Mouse (Mus musculus) kidney, adult 9 months (tissue): ENCODE results near the gene Rasal1.

Experiments used
- DNase-seq: peaks from one replicate; pipeline ENCODE4 v3.0.0; 2022

Gene Rasal1

DNA sequence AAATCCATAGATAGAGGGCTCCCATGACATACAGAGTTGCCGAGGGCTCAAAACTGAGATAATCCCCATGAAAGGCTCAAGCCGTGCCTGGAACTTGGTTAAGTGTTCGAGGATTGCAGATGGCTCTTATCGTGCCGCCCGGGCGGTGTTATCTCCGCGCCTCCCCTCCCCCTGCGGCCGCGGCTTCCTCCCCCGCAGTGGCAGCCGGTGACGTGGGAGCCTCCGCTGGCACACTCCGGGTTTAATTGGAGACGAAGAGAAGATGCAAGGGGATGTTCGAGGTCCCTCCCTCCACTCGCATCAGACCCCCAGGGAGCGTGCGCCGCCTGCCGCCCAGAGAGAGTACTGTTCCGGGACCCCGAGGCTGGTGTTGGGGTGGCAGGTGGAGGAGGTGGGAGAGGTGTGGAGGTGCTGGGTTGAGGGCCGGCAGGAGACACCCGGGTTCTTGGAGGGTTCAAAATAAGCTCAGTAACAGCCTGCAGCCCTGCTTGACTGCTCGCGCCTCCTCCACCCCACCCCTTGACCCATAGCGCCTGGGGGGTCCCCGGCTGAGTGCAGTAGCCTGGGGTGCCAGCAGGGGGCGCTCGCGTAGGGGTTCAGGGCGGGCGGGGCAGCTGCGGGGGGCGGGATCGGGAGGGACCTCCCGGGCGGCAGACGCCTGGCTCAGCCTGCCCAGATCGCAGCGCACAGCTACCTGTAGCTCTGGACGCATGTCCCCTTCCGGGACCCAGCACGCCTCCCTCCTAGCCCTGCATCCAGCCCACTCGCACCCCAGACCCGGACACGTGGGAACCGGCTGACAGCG lies at the start of gene Rasal1:
Gene Rasal1, plus strand, starts transcription at position 244 of the 805 bp plus-strand sequence.
- DNase-seq = peak; percentile 21

DNA sequence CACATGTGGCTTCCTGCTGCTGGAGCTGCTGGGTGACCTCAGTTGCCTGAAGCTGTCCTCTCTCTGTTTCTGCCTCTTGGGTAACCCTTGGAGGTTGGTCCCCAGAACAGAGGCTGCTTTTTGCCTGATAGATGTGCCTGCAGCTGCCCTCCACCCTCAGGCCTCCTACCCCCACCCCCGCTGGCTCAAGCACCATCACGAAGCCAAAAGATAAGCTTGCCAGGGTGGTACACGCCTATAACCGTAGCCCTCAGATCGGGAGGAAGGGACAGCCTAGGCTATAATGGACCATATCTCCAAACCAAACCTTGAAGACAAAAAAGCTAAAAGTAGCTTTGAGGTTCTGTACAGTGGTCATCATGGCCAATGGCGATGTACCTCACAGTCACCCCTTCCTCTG lies 49.0 kb upstream of the Rasal1 start:
- DNase-seq = no peak

DNA sequence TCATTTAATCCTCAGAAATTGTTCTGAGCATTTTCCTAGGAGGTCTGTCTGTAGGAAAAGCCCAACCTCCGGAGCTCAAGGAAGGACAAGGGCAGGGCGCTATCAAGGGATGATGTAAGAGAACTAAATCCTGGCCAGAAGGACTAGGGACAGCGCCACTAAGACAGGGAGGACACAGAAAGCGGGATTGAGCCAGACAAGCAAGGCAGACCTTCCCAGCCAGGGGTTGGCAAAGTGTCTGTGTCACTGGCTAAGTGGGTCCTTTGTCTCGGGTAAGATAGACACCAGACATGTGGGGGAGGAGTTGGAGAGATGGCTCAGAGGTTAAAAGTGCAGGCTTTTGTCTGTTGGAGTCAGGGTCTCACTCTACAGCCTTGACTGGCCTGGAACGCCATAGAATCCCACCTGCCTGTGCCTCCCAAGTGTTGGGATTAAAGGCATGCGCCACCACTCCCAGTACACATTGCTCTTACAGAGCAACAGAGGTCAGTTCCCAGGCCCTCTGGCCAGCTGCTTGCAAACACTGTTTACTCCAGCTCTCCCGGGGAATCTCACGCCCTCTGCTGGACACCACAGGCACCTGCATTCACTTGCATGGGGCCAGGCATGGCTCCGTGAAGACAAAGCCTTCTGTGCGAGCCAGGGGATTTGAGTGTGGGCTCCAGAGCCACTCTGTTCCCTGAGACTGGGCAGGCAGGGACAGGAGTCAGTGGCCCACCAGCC lies 47.5 kb upstream of the Rasal1 start:
- no peak for DNase-seq

DNA sequence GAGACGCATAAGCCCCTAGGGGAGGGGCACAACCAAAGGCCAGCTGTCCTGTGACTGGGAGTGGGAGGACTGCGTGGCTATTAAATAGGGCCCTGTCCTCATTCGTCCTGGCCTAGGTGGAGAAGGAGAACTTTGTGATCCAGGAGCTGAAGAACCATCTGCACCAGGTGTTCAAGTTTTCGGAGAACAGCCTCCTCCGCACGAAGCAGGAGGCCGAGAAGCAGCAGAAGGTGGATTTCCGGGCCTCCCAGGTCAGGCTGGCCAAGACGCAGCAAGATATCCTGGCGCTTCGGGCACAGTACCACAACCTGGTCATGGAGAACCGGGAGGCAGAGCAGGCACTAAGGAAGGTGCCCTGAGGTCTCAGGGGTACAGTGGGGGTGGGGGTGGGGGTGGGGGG lies 46.4 kb upstream of the Rasal1 start:
- no peak for DNase-seq

- no peak for DNase-seq
Measured at GRCm38 (mm10) chr5:120603515-120603914, 45.1 kb upstream of the Rasal1 start.

GRCm38 (mm10) chr5:120604839-120605238 lies 43.8 kb upstream of the Rasal1 start:
- DNase-seq = peak; percentile 88

GRCm38 (mm10) chr5:120605241-120605661 lies 43.4 kb upstream of the Rasal1 start:
- no peak for DNase-seq

- peak; percentile 87 for DNase-seq
Measured at GRCm38 (mm10) chr5:120605688-120606087, 42.9 kb upstream of the Rasal1 start.

GRCm38 (mm10) chr5:120606590-120607200 lies 41.9 kb upstream of the Rasal1 start:
- no peak for DNase-seq

DNA sequence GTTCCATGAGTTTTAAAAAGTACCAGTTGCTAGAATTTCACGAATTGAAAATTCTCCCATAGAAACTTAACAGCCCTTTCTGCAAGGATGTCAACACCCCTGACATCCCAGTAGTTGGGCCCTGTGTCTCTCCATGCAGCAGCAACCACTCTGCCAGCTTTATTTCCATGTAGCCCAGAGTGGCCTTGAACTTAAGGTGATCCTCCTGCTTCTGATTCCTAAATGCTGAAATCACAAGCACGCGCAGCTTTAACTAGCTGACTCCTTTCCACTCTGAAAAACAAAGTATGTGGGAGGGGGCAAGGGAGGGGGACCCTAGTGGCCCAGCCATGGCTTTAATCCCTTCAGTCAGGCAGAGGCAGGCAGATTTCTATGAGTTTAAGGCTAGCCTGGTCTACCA lies 41.3 kb upstream of the Rasal1 start:
- no peak for DNase-seq

DNA sequence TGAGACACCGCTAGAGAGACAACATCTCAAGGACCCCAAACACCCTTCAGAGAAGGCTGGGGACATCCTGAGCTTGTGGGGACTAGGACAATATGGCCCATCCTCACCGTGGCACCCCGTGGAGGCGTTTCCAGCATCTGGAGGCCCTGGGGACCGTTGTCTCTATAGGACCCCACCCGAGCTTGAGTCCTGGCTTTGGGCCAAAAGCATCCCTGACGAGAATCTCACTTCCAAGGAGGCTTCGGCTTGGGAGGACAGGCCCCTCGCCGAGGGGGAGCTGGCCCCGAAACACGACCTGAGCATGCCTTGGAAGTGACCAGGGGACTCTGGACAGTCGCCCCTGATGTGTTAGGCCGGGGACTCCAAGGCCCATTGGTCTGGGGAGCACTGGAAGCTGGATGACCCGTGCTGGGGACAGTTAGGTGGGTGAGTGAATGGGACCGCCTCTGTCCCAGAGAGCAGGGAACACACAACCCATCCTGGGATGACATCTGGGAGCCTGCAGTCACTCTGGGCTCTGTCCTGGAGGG lies 39.3 kb upstream of the Rasal1 start:
- no peak for DNase-seq

- peak; percentile 52 for DNase-seq
Measured at GRCm38 (mm10) chr5:120610906-120611305, 37.7 kb upstream of the Rasal1 start.

DNA sequence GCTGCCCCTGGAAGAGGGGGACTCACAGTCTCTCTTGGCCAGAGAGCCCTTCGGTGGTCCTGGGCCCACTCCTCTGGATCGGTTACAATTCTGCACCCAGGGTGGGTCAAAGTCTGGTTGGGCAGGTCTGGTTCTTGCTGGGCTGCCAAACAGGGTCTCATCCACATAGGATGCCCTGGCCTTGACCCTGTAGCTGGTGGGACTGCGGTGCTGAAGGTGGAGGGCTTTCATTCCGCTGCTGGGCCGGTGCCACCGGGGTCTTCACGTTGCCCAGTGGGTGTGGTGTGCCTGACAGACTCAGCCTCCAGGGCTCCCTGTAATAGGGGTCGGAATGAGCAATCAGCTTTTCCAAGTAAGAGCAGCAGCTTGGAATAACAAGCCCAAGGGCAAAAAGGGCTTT lies 37.2 kb upstream of the Rasal1 start:
- DNase-seq = peak; percentile 34

DNA sequence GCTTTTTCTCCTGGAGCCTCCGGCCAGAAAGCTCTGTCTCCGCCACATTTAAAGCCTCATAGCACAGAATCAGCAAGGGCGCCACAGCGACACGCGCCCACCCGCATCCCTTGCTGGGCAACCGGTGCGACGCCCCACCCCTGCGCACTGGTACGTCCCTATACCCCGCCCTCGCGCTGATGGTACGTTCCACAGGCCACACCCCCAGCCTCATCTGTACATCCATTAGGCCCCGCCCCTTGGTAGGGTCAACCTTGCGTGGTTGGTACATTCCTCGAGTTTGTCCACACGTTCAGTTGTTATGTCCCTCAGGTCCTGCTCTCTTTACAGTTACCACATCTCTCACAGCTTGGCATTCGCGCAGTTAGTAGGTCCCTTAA lies 36.2 kb upstream of the Rasal1 start, which contains the start of the genes Rita1 and Ddx54:
Gene Rita1, minus strand, starts transcription at position 148 of the 380 bp plus-strand sequence.
Gene Ddx54, plus strand, starts transcription at position 298 of the 380 bp plus-strand sequence.
- DNase-seq = peak; percentile 99

DNA sequence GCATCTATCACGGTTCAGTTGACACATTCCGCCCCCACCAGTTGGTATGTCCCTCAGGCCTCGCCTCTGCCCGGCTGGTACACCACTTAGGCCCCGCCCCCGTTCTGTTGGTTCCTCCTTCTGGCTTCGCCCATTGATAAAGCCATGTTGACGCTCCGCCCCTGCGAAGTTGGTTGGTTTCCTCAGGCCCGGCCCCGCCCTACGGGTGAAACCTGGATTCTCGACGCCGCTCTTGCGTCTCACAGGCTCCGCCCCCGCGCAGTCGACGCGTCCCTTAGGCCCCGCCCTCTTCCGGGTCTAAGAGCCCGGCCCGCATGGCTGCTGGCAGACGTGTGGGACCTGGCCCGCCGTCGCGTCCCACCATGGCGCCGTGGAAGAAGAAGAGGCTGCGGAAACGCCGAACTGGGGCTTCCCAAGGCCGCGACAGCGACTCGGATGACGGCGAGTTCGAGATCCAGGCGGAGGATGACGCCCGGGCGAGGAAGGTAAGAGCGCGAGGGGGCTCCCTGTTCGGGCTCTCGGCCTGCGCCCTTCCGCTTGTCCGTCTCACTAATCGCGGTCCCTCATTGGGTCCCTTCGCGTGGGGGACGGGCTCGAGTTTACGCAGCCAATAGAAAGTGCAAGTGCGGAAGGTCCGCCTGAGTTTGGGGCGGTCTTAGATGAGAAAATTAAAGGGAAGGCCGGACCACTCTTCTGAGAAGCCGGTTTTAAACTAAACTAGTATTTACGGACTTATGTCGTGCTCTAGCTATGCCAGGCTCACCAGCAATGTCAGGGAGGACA lies 35.6 kb upstream of the Rasal1 start:
- peak; percentile 100 for DNase-seq

DNA sequence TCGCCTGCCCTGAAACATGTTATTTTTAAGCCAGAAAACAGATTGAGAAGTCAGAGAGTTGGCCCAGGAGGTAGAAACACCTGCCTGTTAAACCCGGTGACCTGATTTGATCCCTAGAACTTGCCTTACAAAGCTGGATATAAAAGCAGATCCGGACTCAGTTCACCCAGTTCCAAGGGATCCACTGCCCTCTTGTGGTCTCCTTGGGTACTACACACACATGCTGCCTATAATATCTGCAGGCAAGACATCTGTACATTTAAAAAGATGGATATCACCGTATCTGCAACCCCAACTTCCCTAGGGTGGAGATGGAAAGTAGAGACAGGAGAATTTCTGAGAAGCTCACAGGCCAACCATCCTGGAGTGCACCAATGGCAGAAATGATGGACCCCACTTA lies 32.7 kb upstream of the Rasal1 start:
- peak; percentile 53 for DNase-seq

DNA sequence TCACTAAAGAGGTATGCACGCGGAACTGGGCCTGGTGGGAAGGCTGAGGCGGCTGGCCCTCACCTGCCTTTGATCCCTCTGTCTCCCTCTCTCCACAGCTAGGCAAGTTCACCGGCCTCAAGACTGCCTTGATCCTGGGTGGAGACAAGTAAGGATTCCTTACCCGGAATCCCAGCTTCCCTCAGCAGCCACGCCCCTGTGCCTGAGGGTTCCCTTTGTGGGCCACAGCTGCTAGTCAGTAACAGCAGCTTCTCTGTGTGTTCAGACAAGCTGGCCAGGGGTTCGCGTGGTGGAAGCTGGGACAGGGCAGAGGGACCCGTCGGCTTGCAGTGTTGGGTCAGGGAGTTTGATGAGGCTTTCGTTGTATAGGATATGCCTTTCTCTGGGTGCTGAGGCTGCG lies 29.8 kb upstream of the Rasal1 start:
- DNase-seq = no peak

GRCm38 (mm10) chr5:120619201-120619600 lies 29.4 kb upstream of the Rasal1 start:
- DNase-seq = peak; percentile 62

DNA sequence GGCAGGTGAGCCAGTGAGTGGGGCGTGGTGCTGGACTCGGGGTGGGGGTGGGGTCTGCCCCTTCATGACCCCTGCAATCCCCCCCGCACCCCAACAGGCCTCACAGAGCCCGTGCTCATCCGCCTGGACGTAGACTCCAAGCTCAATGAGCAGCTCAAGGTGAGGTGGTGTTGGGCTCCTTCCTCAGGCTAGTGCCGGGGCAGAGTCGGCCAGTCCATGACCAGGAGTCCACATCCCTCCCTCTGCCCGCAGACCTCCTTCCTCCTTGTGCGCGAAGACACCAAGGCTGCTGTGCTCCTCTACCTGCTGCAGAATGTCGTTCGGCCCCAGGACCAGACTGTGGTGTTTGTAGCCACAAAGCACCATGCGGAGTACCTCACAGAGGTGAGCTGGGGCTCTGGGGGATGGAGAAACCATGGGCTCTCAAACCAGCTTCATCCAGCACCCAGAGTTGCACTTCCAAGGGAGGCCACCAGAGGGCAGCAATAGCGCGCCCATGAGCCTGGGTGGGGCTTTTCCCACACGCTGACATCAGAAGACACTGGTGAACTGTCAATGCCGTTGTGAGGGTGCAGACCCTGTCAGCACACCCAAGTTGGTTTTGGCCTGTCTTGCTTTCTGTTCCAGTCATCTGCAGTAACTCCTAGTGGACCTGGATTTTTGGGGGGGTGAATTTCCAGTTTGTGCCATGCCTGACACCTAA lies 28.1 kb upstream of the Rasal1 start:
- DNase-seq = peak; percentile 85

DNA sequence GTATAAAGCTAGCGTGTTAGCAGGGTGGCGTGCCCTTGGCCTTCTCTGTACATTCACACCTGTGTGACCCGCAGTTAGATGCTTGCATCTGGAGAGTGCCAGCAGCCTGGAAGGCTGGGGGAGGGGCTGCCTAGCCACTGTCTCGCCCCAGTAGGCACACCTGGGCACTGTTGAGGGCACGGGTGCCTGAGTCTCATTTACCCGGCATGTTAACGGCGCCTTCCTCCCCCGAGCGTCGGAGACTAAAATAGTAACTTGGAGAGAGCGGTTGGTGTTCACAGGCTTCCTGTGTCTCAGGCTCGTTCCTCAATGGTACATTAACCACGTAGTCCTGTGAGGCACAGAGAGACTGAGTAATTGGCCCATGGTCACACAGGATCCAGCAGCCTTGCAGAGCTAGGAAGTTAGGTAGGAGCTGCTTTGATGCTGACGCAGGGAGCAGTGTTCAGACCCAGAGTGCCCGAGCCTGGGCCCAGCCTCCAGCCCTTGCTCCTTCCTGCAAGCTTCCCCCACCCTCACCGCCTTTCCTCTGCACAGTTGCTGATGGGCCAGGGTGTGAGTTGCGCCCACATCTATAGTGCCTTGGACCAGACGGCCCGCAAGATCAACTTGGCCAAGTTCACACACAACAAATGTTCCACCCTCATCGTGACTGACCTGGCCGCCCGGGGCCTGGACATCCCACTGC lies 27.4 kb upstream of the Rasal1 start:
- peak; percentile 70 for DNase-seq

GRCm38 (mm10) chr5:120621846-120622197 lies 26.8 kb upstream of the Rasal1 start:
- no peak for DNase-seq
